Mouse (Mus musculus) left cerebral cortex, adult 9 months (tissue): ENCODE measurements at regions not wholly inside any gene's neighbourhood (a gene's known extent, or its start where the extent isn't known, plus 50 kb on each side); places are given as distances from the start of the nearest gene placed in this dataset.
A peak's percentile ranks its signal among the peaks of the same experiment; 100 is the strongest.

ENCODE experiments used
- DNase-seq, 2 experiments: peaks; one replicate each; pipeline ENCODE4 v3.0.0; 2022; ENCODE audit warnings: low spot score in 2 of 2

GRCm38 (mm10) chr1:125149817-125150216 is 285.7 kb downstream of the Actr3 start:
- DNase-seq, result no peak

- DNase-seq, result no peak
These were observed 311.7 kb downstream of the Actr3 start for GRCm38 (mm10) chr1:125123861-125124260.

GRCm38 (mm10) chr1:125100596-125100995 is 334.9 kb downstream of the Actr3 start:
- no peak for DNase-seq

- DNase-seq, result no peak
These were observed 350.6 kb downstream of the Actr3 start for GRCm38 (mm10) chr1:125084906-125085305.

- no peak for DNase-seq
These were observed 395.8 kb downstream of the Actr3 start for GRCm38 (mm10) chr1:125039572-125040326.

- DNase-seq, result no peak
These were observed 422.2 kb downstream of the Actr3 start for GRCm38 (mm10) chr1:125013301-125013700.

GRCm38 (mm10) chr1:125011893-125012292 is 423.6 kb downstream of the Actr3 start:
- no peak for DNase-seq

GRCm38 (mm10) chr1:124997577-124997976 is 437.9 kb downstream of the Actr3 start:
- DNase-seq, result no peak

GRCm38 (mm10) chr1:124950849-124951248 is 484.7 kb downstream of the Actr3 start:
- no peak for DNase-seq

GRCm38 (mm10) chr1:124904373-124904772 is 531.2 kb downstream of the Actr3 start:
- no peak for DNase-seq

- DNase-seq, result peak in 1 of 2 experiments; percentile 4
These were observed 564.4 kb downstream of the Actr3 start for GRCm38 (mm10) chr1:124871148-124871547.

GRCm38 (mm10) chr1:124866248-124866647 is 569.3 kb downstream of the Actr3 start:
- DNase-seq, result no peak

- peak in 1 of 2 experiments; percentile 34 for DNase-seq
These were observed 589.8 kb downstream of the Actr3 start for GRCm38 (mm10) chr1:124845681-124846080.

- peak; percentile 11 to 59 for DNase-seq
These were observed 609.8 kb downstream of the Actr3 start for GRCm38 (mm10) chr1:124825717-124826116.

GRCm38 (mm10) chr1:124793026-124793425 is 642.5 kb downstream of the Actr3 start:
- no peak for DNase-seq

- DNase-seq, result no peak
These were observed 644.9 kb downstream of the Actr3 start for GRCm38 (mm10) chr1:124790646-124791045.

- no peak for DNase-seq
These were observed 645.4 kb downstream of the Actr3 start for GRCm38 (mm10) chr1:124790130-124790529.

GRCm38 (mm10) chr1:124783066-124783465 is 652.5 kb downstream of the Actr3 start:
- DNase-seq, result peak in 1 of 2 experiments; percentile 41

- DNase-seq, result peak in 1 of 2 experiments; percentile 20
These were observed 657.8 kb downstream of the Actr3 start for GRCm38 (mm10) chr1:124777685-124778084.

GRCm38 (mm10) chr1:124756721-124757120 is 678.8 kb downstream of the Actr3 start:
- DNase-seq, result peak in 1 of 2 experiments; percentile 30

- no peak for DNase-seq
These were observed 694.4 kb upstream of the Dpp10 start for GRCm38 (mm10) chr1:124739777-124740176.

GRCm38 (mm10) chr1:124730364-124730763 is 685.0 kb upstream of the Dpp10 start:
- DNase-seq, result no peak

- peak; percentile 15 to 83 for DNase-seq
These were observed 672.7 kb upstream of the Dpp10 start for GRCm38 (mm10) chr1:124718065-124718464.

GRCm38 (mm10) chr1:124706246-124706645 is 660.9 kb upstream of the Dpp10 start:
- DNase-seq, result peak in 1 of 2 experiments; percentile 57
